Mouse (Mus musculus) lung, adult 2 months (tissue): ENCODE data around the gene Gmnn. TPM values are rescaled to one million over a fixed set of nuclear protein-coding genes. Genes with fewer than 3 reads are reported as not detected.

Source experiments
- DNase-seq: peaks from one replicate; pipeline ENCODE4 v3.0.0; 2022
- H3K4me1 ChIP-seq: fragments of 200-500 bp; 2 replicates; pipeline ENCODE4 v1.6.1; 2011; ENCODE audit warnings: low read length; ENCODE audit not compliant: control insufficient read depth, insufficient read depth
- H3K4me3 ChIP-seq: fragments of 200-500 bp; replicated peaks from 2 replicates; pipeline ENCODE3; 2011; ENCODE audit warnings: low read depth, mild to moderate bottlenecking, control low read depth, low read length; ENCODE audit errors: extremely low read depth
- CTCF ChIP-seq: fragments of 200-500 bp; IDR thresholded peaks from 2 replicates; pipeline ENCODE4 v1.5.1; 2011; ENCODE audit warnings: mild to moderate bottlenecking, low read length, control low read depth; ENCODE audit not compliant: insufficient read depth
- POLR2A ChIP-seq: fragments of 200-500 bp; IDR thresholded peaks from 2 replicates; pipeline ENCODE4 v1.6.1; 2011; ENCODE audit warnings: low read depth, mild to moderate bottlenecking, control low read depth, low read length, borderline replicate concordance; ENCODE audit errors: extremely low read depth
- WGBS: fragments of 180-500 bp; shearing (Covaris S2); methylation state at CpG from one replicate; pipeline ENCODE4 v1.1.7; 2018; 5-methylcytosine and 5-hydroxymethylcytosine counted together
- polyA plus RNA-seq: library from polyadenylated mRNA; depleted of rRNA; stranded (reverse); fragments of >200 nt; gene quantifications from 2 replicates; pipeline ENCODE4 v1.2.3, GENCODE M21; 2012

Gmnn gene
- polyA plus RNA-seq, 1 experiment: 3.2 TPM

- DNase-seq: no peak
- TF ChIP-seq POLR2A: no peak
- TF ChIP-seq CTCF: no peak
- 59% methylated on average over 6 of the region's 6 CpGs for WGBS
- Histone ChIP-seq H3K4me1 (no peaks in the 10 kb centered on the region), H3K4me3 (no peak overlapping the region)
Measured at GRCm38 (mm10) chr13:24735608-24736131, 26.1 kb downstream of the Gmnn start.

- no peak for TF ChIP-seq CTCF
- TF ChIP-seq POLR2A: no peak
- H3K4me3 ChIP-seq: no peak overlapping the region
- DNase-seq: no peak
- H3K4me1 ChIP-seq: no peaks in the 10 kb centered on the region
- 83% methylated on average over 5 of the region's 5 CpGs for WGBS
Measured at GRCm38 (mm10) chr13:24734502-24734901, 27.2 kb downstream of the Gmnn start.

GRCm38 (mm10) chr13:24729128-24729527 lies 32.6 kb downstream of the Gmnn start:
- no peak for DNase-seq
- H3K4me3 ChIP-seq: no peak overlapping the region
- 89% methylated on average over 5 of the region's 5 CpGs for WGBS
- no peaks in the 10 kb centered on the region for H3K4me1 ChIP-seq
- no peak for TF ChIP-seq CTCF
- TF ChIP-seq POLR2A: no peak

- TF ChIP-seq POLR2A: no peak
- TF ChIP-seq CTCF: no peak
- Histone ChIP-seq H3K4me3 (no peak overlapping the region), H3K4me1 (no peaks in the 10 kb centered on the region)
- 66% methylated on average over 4 of the region's 4 CpGs for WGBS
- no peak for DNase-seq
Measured at GRCm38 (mm10) chr13:24724395-24724759, 37.3 kb downstream of the Gmnn start.

- no peak for DNase-seq
- WGBS: 62% methylated on average over 8 of the region's 8 CpGs
- TF ChIP-seq POLR2A: no peak
- TF ChIP-seq CTCF: no peak
- Histone ChIP-seq H3K4me1 (no peaks in the 10 kb centered on the region), H3K4me3 (no peak overlapping the region)
Measured at GRCm38 (mm10) chr13:24723699-24724394, 37.9 kb downstream of the Gmnn start.

GRCm38 (mm10) chr13:24721502-24721901 lies 40.2 kb downstream of the Gmnn start:
- 61% methylated on average over 10 of the region's 10 CpGs for WGBS
- TF ChIP-seq CTCF (no peak), POLR2A (no peak)
- no peak for DNase-seq
- Histone ChIP-seq H3K4me1 (peaks cover 3% of the 10 kb centered on the region; the same call in 1 of the 2 replicates), H3K4me3 (no peak overlapping the region)

- DNase-seq: no peak
- TF ChIP-seq CTCF (no peak), POLR2A (no peak)
- peaks cover 8% of the 10 kb centered on the region for H3K4me1 ChIP-seq
- WGBS: 53% methylated on average over 7 of the region's 7 CpGs
- H3K4me3 ChIP-seq: no peak overlapping the region
Measured at GRCm38 (mm10) chr13:24717677-24718076, 44.0 kb downstream of the Gmnn start.

GRCm38 (mm10) chr13:24716441-24716840 lies 45.3 kb downstream of the Gmnn start:
- WGBS: 44% methylated on average over 9 of the region's 9 CpGs
- no peak for DNase-seq

GRCm38 (mm10) chr13:24715601-24716000 lies 46.1 kb downstream of the Gmnn start:
- TF ChIP-seq CTCF: no peak
- no peak for TF ChIP-seq POLR2A
- no peak for DNase-seq
- WGBS: 46% methylated on average over 5 of the region's 5 CpGs
- H3K4me1 ChIP-seq: peaks cover 8% of the 10 kb centered on the region
- no peak overlapping the region for H3K4me3 ChIP-seq

More at GRCm38 (mm10) chr13:24716441-24716840, 45.3 kb downstream of the Gmnn start:
- TF ChIP-seq CTCF (no peak), POLR2A (no peak)
- Histone ChIP-seq H3K4me3 (no peak overlapping the region), H3K4me1 (peaks cover 8% of the 10 kb centered on the region)

- peaks cover 8% of the 10 kb centered on the region for H3K4me1 ChIP-seq
- TF ChIP-seq POLR2A (no peak), CTCF (no peak)
- DNase-seq: no peak
- 74% methylated on average over 9 of the region's 9 CpGs for WGBS
- no peak overlapping the region for H3K4me3 ChIP-seq
Measured at GRCm38 (mm10) chr13:24714360-24714885, 47.3 kb downstream of the Gmnn start.

- TF ChIP-seq POLR2A (no peak), CTCF (peak; percentile 91)
- H3K4me3 ChIP-seq: no peak overlapping the region
- DNase-seq: peak; percentile 90
- WGBS: 13% methylated on average over 16 of the region's 16 CpGs
- H3K4me1 ChIP-seq: peaks cover 8% of the 10 kb centered on the region
Measured at GRCm38 (mm10) chr13:24713434-24714000, 48.2 kb downstream of the Gmnn start.
